Mouse (Mus musculus) stomach, postnatal 0 days (tissue): ENCODE measurements at regions not wholly inside any gene's neighbourhood (a gene's known extent, or its start where the extent isn't known, plus 50 kb on each side); places are given as distances from the start of the nearest gene placed in this dataset.

Source experiments
- CTCF ChIP-seq: IDR thresholded peaks from 2 replicates; pipeline ENCODE4 v1.5.1; 2016; ENCODE audit warnings: antibody characterized with exemption, low read depth, mild to moderate bottlenecking, moderate library complexity
- EP300 ChIP-seq: optimal IDR thresholded peaks from 2 replicates; pipeline ENCODE3; 2016; ENCODE audit warnings: antibody characterized with exemption

- TF ChIP-seq CTCF = no peak
- no peak for TF ChIP-seq EP300
Measured at GRCm38 (mm10) chr5:63534197-63534596, 114.7 kb upstream of the Nwd2 start.
